Mouse (Mus musculus): ENCODE results near the gene Syt7.

Gene Syt7

GRCm38 (mm10) chr19:10456752-10457483, 68.0 kb downstream of the Syt7 start, which contains the start of gene Lrrc10b:
Lrrc10b (minus strand) TSS chr19:10457473.
- in situ Hi-C loops (cut with MseI, MboI): loop anchor here in 1 of 2 experiments (5.0 kb wide), 1 partner anchor 35 kb away; no protein-coding TSS in a partner anchor

- in situ Hi-C loops (cut with MseI, MboI): loop anchor here in 1 of 2 experiments (5.0 kb wide), 1 partner anchor 35 kb away; no protein-coding TSS in a partner anchor
Measured at GRCm38 (mm10) chr19:10457484-10457800, 68.6 kb downstream of the Syt7 start.

- in situ Hi-C loops (cut with MseI, MboI): loop anchor here in 1 of 2 experiments (5.0 kb wide), 1 partner anchor 34 kb away; no protein-coding TSS in a partner anchor
Measured at GRCm38 (mm10) chr19:10458096-10458495, 69.2 kb downstream of the Syt7 start.

GRCm38 (mm10) chr19:10459907-10460306, 71.0 kb downstream of the Syt7 start:
- in situ Hi-C loops (cut with MseI, MboI): loop anchor here in 1 of 2 experiments (5.0 kb wide), 1 partner anchor 32 kb away; no protein-coding TSS in a partner anchor

GRCm38 (mm10) chr19:10461584-10461983, 72.7 kb downstream of the Syt7 start:
- in situ Hi-C loops (cut with MseI, MboI): no loop called here

GRCm38 (mm10) chr19:10464427-10464826, 75.5 kb downstream of the Syt7 start:
- in situ Hi-C loops (cut with MseI, MboI): no loop called here

- in situ Hi-C loops (cut with MseI, MboI): no loop called here
Measured at GRCm38 (mm10) chr19:10469171-10469658, 80.3 kb downstream of the Syt7 start.

GRCm38 (mm10) chr19:10472958-10473357, 84.1 kb downstream of the Syt7 start:
- in situ Hi-C loops (cut with MseI, MboI): no loop called here

GRCm38 (mm10) chr19:10473779-10474178, 84.9 kb downstream of the Syt7 start:
- in situ Hi-C loops (cut with MseI, MboI): no loop called here

GRCm38 (mm10) chr19:10479541-10479940, 90.7 kb downstream of the Syt7 start:
- in situ Hi-C loops (cut with MseI, MboI): no loop called here

GRCm38 (mm10) chr19:10482703-10483102, 93.8 kb downstream of the Syt7 start, which contains the start of gene Ppp1r32:
Ppp1r32 (minus strand) TSS chr19:10482928.
- in situ Hi-C loops (cut with MseI, MboI): no loop called here

GRCm38 (mm10) chr19:10486264-10486738, 97.4 kb downstream of the Syt7 start:
- in situ Hi-C loops (cut with MseI, MboI): loop anchor here in 1 of 2 experiments (5.0 kb wide), 1 partner anchor 34 kb away; no protein-coding TSS in a partner anchor

GRCm38 (mm10) chr19:10495670-10496069, 106.8 kb downstream of the Syt7 start:
- in situ Hi-C loops (cut with MseI, MboI): no loop called here

- in situ Hi-C loops (cut with MseI, MboI): no loop called here
Measured at GRCm38 (mm10) chr19:10496976-10497375, 108.1 kb downstream of the Syt7 start.

GRCm38 (mm10) chr19:10497512-10498160, 108.7 kb downstream of the Syt7 start:
- in situ Hi-C loops (cut with MseI, MboI): no loop called here

- in situ Hi-C loops (cut with MseI, MboI): no loop called here
Measured at GRCm38 (mm10) chr19:10500581-10500980, 111.7 kb downstream of the Syt7 start.

- in situ Hi-C loops (cut with MseI, MboI): no loop called here
Measured at GRCm38 (mm10) chr19:10502571-10502970, 113.7 kb downstream of the Syt7 start.

Data from mouse trophoblast stem cell (cell line).